Mouse (Mus musculus): ENCODE data around the gene Pde4a.
"Not testable (repeated sequence)": the region's sequence is repeated elsewhere in the genome, so short reads cannot be mapped to it uniquely, and the experiment has no call there.

- not testable (repeated sequence) for TF ChIP-seq CTCF (IDR thresholded peaks at IDR 0.05; ENCODE audit: control insufficient read depth, insufficient read depth, insufficient read length); MYOG (IDR thresholded peaks at IDR 0.05; ENCODE audit: control insufficient read depth, extremely low read depth, insufficient read length); USF1 (IDR thresholded peaks at IDR 0.05; ENCODE audit: low read depth); FOSL1 (IDR thresholded peaks at IDR 0.05; ENCODE audit: insufficient read depth, low read length, poor library complexity, severe bottlenecking); CEBPB (IDR thresholded peaks at IDR 0.05; ENCODE audit: low read depth); MAX (IDR thresholded peaks at IDR 0.05)
Measured at GRCm38 (mm10) chr9:21195736-21196505, 30.4 kb downstream of the Pde4a start.

All from C2C12 (cell line).